Mouse (Mus musculus) olfactory bulb, adult 2 months (tissue): ENCODE results near the gene Cnp.

Source experiments
- CTCF ChIP-seq: fragments of 200-500 bp; IDR thresholded peaks from 2 replicates; pipeline ENCODE4 v1.5.1; 2012; ENCODE audit warnings: low read depth, mild to moderate bottlenecking, low read length, moderate library complexity; ENCODE audit not compliant: insufficient read depth
- POLR2A ChIP-seq: fragments of 200-500 bp; IDR thresholded peaks from 2 replicates; pipeline ENCODE4 v1.6.1; 2012; ENCODE audit warnings: mild to moderate bottlenecking, low read depth, low read length, moderate library complexity; ENCODE audit not compliant: insufficient read depth

DNA sequence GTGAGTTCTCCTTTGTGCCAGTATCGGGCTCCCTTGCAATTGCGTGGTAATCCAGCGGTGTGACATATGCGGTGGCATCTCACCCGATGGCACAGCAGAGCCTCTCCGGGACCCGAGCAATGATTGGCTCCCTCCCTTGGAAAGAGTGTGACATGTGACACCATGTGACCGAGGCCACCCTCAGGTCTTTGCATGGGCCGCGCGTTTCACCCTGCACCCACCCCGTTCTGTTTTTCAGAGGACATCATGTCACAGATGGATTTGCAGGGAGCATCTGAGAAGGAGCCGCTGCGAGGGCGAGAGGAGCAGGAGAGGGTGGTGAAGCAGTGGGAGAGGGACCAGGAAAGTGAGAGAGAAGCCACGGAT lies 3.5 kb upstream of the Cnp start:
- TF ChIP-seq CTCF (no peak), POLR2A (no peak)
